Mouse (Mus musculus): ENCODE results near the gene Lgals2. TPM values are rescaled to one million over a fixed set of nuclear protein-coding genes. Genes with fewer than 3 reads are reported as not detected.

The Lgals2 gene
- polyA plus RNA-seq, 1 experiment from 2014 or later, result not detected

GRCm38 (mm10) chr15:78803499-78803900, 51.8 kb downstream of the Lgals2 start:
- Histone ChIP-seq H3K27me3 (replicated peaks; ENCODE audit: control insufficient read depth, insufficient read depth, low read length) (peaks cover 11% of the 10 kb centered on the region), H3K9me3 (ENCODE audit: control insufficient read depth, low read length) (no peaks in the 10 kb centered on the region), H3K36me3 (ENCODE audit: control insufficient read depth, insufficient read depth, low read length) (no peaks in the 10 kb centered on the region), H3K4me1 (ENCODE audit: control insufficient read depth, insufficient read depth, low read depth, low read length) (peaks cover 18% of the 10 kb centered on the region), H3K27ac (ENCODE audit: low read depth, low read length) (no peak overlapping the region), H3K4me3 (ENCODE audit: low read length) (no peak overlapping the region), H3K4me2 (ENCODE audit: low read length) (no peak overlapping the region), H3K9ac (ENCODE audit: low read depth, low read length) (no peak overlapping the region)
- 11% methylated on average over 8 of the region's 8 CpGs for WGBS
- ATAC-seq, result peak; percentile 32

GRCm38 (mm10) chr15:78802776-78803391, 52.4 kb downstream of the Lgals2 start, which contains the start of gene Card10:
TSS of gene Card10 (minus strand) at chr15:78803042.
- H3K4me2 ChIP-seq (ENCODE audit: low read length), result peak within 1 kb of the TSS; percentile 63
- ATAC-seq, result peak; percentile 49
- H3K27ac ChIP-seq (ENCODE audit: low read depth, low read length), result no peak within 1 kb of the TSS
- H3K4me1 ChIP-seq (ENCODE audit: control insufficient read depth, insufficient read depth, low read depth, low read length), result peaks cover 18% of the 10 kb centered on the region
- H3K36me3 ChIP-seq (ENCODE audit: control insufficient read depth, insufficient read depth, low read length), result no peaks in the 10 kb centered on the region
- H3K9ac ChIP-seq (ENCODE audit: low read depth, low read length), result peak within 1 kb of the TSS; percentile 67
- no peaks in the 10 kb centered on the region for H3K9me3 ChIP-seq (ENCODE audit: control insufficient read depth, low read length)
- WGBS, result under 1% methylated on average over 67 of the region's 70 CpGs
- H3K4me3 ChIP-seq (ENCODE audit: low read length), result peak within 1 kb of the TSS; percentile 55
- H3K27me3 ChIP-seq (replicated peaks; ENCODE audit: control insufficient read depth, insufficient read depth, low read length), result peaks cover 13% of the 10 kb centered on the region

GRCm38 (mm10) chr15:78801971-78802741, 53.2 kb downstream of the Lgals2 start:
- peaks cover 13% of the 10 kb centered on the region for H3K27me3 ChIP-seq (replicated peaks; ENCODE audit: control insufficient read depth, insufficient read depth, low read length)
- H3K9ac ChIP-seq (ENCODE audit: low read depth, low read length), result peak overlapping the region; percentile 67
- peaks cover 18% of the 10 kb centered on the region for H3K4me1 ChIP-seq (ENCODE audit: control insufficient read depth, insufficient read depth, low read depth, low read length)
- no peak for ATAC-seq
- WGBS, result 4% methylated on average over 50 of the region's 67 CpGs
- no peak overlapping the region for H3K27ac ChIP-seq (ENCODE audit: low read depth, low read length)
- H3K4me2 ChIP-seq (ENCODE audit: low read length), result peak overlapping the region; percentile 63
- H3K9me3 ChIP-seq (ENCODE audit: control insufficient read depth, low read length), result no peaks in the 10 kb centered on the region
- H3K36me3 ChIP-seq (ENCODE audit: control insufficient read depth, insufficient read depth, low read length), result no peaks in the 10 kb centered on the region
- H3K4me3 ChIP-seq (ENCODE audit: low read length), result peak overlapping the region; percentile 55

- Histone ChIP-seq H3K4me3 (ENCODE audit: low read length) (no peak overlapping the region), H3K9ac (ENCODE audit: low read depth, low read length) (no peak overlapping the region), H3K9me3 (ENCODE audit: control insufficient read depth, low read length) (no peaks in the 10 kb centered on the region), H3K36me3 (ENCODE audit: control insufficient read depth, insufficient read depth, low read length) (no peaks in the 10 kb centered on the region), H3K4me2 (ENCODE audit: low read length) (peak overlapping the region; percentile 63; the same call in 1 of the 2 replicates), H3K27me3 (replicated peaks; ENCODE audit: control insufficient read depth, insufficient read depth, low read length) (peaks cover 13% of the 10 kb centered on the region), H3K27ac (ENCODE audit: low read depth, low read length) (no peak overlapping the region), H3K4me1 (ENCODE audit: control insufficient read depth, insufficient read depth, low read depth, low read length) (peaks cover 18% of the 10 kb centered on the region)
- ATAC-seq, result no peak
- WGBS, result 75% methylated on average over 8 of the region's 9 CpGs
Measured at GRCm38 (mm10) chr15:78801571-78801970, 53.8 kb downstream of the Lgals2 start.

Small RNA genes within 50 kb of the gene (microRNA-seq; reads per million reads assigned to microRNA genes)
- not detected for gene Mir6955

Other genes starting within 250 kb of the Lgals2 start
- gene Elfn2, start 136.8 kb downstream of the Lgals2 start, polyA plus RNA-seq (2015; fragmentation: Nextera tagmentation; extraction: Ambion mirVana), result 11.6 and 13.3 TPM in 2 replicates
- 19.7 and 20.1 TPM in 2 replicates for gene Mfng, start 82.1 kb downstream of the Lgals2 start, polyA plus RNA-seq (2015; fragmentation: Nextera tagmentation; extraction: Ambion mirVana)
- 2.5 and 2.8 TPM in 2 replicates for gene Card10, start 52.5 kb downstream of the Lgals2 start, polyA plus RNA-seq (2015; fragmentation: Nextera tagmentation; extraction: Ambion mirVana)
- 15.9 and 17.5 TPM in 2 replicates for gene Cdc42ep1, start 12.9 kb downstream of the Lgals2 start, polyA plus RNA-seq (2015; fragmentation: Nextera tagmentation; extraction: Ambion mirVana)
- 46.1 and 51.8 TPM in 2 replicates for gene Gga1, start 21.7 kb upstream of the Lgals2 start, polyA plus RNA-seq (2015; fragmentation: Nextera tagmentation; extraction: Ambion mirVana)
- 0.11 TPM in 1 of 2 replicates, not detected in the other for gene Gm49510, start 44.1 kb upstream of the Lgals2 start, polyA plus RNA-seq (2015; fragmentation: Nextera tagmentation; extraction: Ambion mirVana)
- gene Sh3bp1, start 44.2 kb upstream of the Lgals2 start, polyA plus RNA-seq (2015; fragmentation: Nextera tagmentation; extraction: Ambion mirVana), result 4.5 and 6.7 TPM in 2 replicates
- gene Pdxp, start 58.4 kb upstream of the Lgals2 start, polyA plus RNA-seq (2015; fragmentation: Nextera tagmentation; extraction: Ambion mirVana), result 94.7 and 96.9 TPM in 2 replicates
- gene Lgals1, start 71.2 kb upstream of the Lgals2 start, polyA plus RNA-seq (2015; fragmentation: Nextera tagmentation; extraction: Ambion mirVana), result 105 and 169 TPM in 2 replicates
- gene Nol12, start 79.4 kb upstream of the Lgals2 start, polyA plus RNA-seq (2015; fragmentation: Nextera tagmentation; extraction: Ambion mirVana), result 63.6 and 68.1 TPM in 2 replicates
- 36.1 and 40.4 TPM in 2 replicates for gene Triobp, start 92.2 kb upstream of the Lgals2 start, polyA plus RNA-seq (2015; fragmentation: Nextera tagmentation; extraction: Ambion mirVana)
- 200 and 206 TPM in 2 replicates for gene H1f0, start 172.9 kb upstream of the Lgals2 start, polyA plus RNA-seq (2015; fragmentation: Nextera tagmentation; extraction: Ambion mirVana)
- gene Galr3, start 186.4 kb upstream of the Lgals2 start, polyA plus RNA-seq (2015; fragmentation: Nextera tagmentation; extraction: Ambion mirVana), result 0.14 TPM in 1 of 2 replicates, not detected in the other
- gene Ankrd54, start 207.4 kb upstream of the Lgals2 start, polyA plus RNA-seq (2015; fragmentation: Nextera tagmentation; extraction: Ambion mirVana), result 50.0 and 54.0 TPM in 2 replicates
- gene Eif3l, start 219.7 kb upstream of the Lgals2 start, polyA plus RNA-seq (2015; fragmentation: Nextera tagmentation; extraction: Ambion mirVana), result 174 and 177 TPM in 2 replicates

Data from hindbrain, embryonic 16.5 days (tissue).